Mouse (Mus musculus) G1E (cell line): ENCODE results near the gene Phf20.

ENCODE experiments used
- CTCF ChIP-seq: IDR thresholded peaks from 2 replicates; pipeline ENCODE4 v1.5.1; 2012; ENCODE audit warnings: low read depth, low read length, inconsistent platforms, mixed read lengths
- GATA1 ChIP-seq: IDR thresholded peaks from 2 replicates; pipeline ENCODE4 v1.6.1; 2012; ENCODE audit warnings: borderline replicate concordance, low read length, inconsistent platforms, mixed read lengths
- GATA2 ChIP-seq: IDR thresholded peaks from 2 replicates; pipeline ENCODE4 v1.6.1; 2012; ENCODE audit warnings: low read depth, low read length, inconsistent platforms, borderline replicate concordance
- TAL1 ChIP-seq: conservative IDR thresholded peaks from 2 replicates; pipeline ENCODE4 v1.6.1; 2012; ENCODE audit warnings: low read depth, low read length, inconsistent platforms, mixed read lengths

DNA sequence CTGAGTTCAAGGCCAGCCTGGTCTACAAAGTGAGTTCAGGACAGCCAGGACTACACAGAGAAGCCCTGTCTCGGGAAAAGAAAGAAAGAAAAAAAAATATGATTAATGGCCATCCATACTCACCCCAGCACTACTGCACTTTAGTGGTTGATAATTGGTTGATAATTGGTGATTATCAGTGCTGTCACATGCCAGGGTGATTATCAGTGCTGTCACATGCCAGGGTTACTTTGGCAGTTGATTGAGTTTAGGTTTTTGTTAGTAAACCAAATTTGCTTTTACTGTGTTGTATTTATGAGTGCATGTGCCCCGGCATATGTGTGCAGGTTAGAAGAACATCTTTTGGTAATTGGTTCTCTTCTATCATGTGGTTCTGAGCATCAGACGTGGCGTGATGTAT is 105.8 kb downstream of the Phf20 start:
- TF ChIP-seq CTCF (no peak), TAL1 (peak; percentile 70), GATA1 (no peak), GATA2 (no peak)
